Mouse (Mus musculus): Measurements from ENCODE around the gene Garnl3.

Garnl3 gene

DNA sequence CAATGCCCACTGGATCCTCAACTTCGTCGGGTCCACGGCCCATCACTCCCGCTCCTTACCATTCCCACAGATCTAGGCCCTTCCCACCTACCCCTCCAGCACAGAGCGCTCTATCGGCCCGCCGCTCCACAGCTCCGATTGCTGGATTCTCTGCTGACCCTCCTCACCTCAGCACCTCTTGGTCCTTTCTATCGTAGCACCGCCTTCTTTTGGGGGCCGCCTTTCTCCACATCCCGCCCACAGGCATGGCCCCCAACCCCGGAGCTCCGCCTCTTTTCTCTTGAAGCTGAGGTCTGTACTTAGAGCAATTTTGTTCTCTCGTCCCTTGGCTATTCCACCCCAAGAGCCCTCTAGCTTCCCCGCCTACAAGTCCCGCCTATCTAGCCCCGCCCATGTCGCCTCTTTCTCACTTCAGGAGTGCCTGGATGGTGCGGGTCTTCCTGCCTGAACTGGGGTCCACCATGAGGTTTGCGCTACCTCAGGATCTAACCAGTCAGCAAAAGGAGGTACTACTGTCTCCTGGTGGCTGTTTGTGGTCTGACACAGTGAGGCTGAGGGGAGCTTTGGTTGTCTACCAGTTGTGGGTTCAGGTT is at the start of gene Garnl3:
TSS of gene Garnl3 (minus strand) at position 155 of the 593 bp plus-strand sequence.
- no peak for DNase-seq (ENCODE audit: extremely low read depth, low read depth, low spot score)

DNA sequence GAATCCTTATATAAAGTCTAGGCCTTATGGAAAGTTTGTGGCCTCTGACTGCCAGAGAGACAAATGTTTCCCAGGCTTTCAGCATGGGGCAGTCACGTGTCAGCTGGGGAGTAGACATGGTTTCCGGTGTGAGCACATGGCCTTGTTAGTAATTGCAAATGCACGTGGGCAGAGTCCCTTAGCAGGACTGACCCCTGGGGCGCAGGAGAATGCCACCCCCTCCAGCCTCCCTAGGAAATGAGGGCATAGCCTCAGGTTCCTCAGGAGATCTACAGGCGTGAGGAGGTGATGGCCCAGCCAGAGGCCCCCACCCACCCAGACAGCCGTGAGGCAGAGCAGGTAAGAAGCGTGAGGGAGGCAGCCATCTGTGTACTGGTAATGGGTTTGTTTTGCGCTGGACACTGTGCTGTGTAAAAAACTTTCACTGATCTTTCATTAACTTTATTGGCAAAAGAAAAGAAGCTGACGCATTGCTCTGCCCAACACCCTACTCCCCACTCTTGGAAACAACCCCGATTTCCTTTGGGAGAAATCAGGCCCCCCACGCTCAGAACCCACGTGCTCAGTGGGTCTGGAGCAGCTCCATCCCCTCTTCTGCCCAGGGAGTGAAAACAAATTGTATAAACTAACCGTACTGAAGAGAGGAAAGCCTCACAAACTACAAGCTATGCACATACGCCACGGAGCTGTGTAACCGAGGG is 48.6 kb upstream of the Garnl3 start:
- no peak for DNase-seq (ENCODE audit: extremely low read depth, low read depth, low spot score)

DNA sequence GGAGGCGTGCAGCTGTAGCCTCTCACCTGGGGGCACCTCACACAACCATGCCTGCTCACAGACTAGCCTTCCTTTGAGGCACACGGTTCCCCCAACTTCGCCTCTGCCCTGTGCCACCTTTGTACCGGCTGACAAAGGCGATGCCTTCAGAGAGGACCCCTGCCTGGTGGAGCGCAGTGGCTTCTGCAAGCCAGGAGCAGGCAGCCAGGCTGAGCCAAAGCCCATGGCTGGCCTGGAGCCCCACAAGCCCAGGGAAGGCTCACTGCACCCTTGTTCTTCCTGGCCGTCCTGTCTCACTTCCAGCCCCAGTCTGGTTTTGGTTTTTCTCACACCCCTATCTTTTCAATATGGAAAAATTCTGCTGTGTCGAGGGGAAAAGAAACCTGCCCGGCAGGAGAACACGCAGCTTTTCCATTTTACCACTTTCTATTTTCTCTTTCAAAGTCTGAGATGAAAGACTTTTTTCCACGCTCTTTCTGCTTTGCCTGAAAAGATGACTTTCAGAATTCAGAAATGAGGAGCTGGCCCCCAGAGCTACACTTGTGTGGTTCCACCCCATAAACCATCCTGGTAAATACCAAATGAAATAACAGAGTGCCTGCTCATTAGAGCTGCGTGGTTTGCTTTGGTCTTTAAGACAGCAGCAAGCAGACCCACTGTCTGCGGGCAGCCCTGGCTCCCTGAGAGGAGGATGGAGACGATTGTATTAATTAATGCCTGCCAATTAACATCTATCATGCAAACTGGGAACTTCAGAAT is 47.9 kb upstream of the Garnl3 start:
- no peak for DNase-seq (ENCODE audit: extremely low read depth, low read depth, low spot score)

DNA sequence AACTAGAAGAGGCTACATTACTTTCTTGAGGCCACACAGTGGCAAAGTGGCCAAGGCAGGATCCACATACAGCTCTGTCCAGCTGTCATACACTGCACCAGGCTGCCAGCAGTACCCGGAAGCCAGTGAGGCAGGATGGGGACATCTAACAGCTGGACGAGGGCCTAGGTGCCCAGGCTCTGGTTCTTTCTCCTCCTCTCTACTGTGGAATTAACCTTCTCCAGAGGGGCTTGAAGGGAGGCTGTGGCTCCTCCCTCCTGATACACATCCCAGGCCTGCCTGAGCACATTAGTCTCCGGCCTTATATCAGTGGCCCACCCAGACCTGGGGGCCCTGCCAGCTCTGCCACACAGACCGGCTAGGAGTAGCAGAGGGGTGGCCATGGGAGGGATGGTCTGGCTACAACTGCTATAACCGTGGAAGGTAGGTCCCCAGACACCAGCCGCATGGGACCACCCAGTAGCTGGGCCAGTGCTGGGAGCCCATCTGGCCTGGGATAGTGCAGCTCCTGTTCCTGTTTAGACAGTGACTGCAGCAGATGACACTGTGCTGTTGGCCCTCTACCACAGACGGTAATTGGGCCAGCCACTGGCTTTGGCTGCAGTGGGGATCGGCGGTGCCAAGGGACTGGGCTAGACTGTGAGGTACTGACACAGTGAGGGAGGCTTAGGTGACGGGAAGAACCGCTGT is 46.9 kb upstream of the Garnl3 start:
- DNase-seq (ENCODE audit: extremely low read depth, low read depth, low spot score) = no peak

DNA sequence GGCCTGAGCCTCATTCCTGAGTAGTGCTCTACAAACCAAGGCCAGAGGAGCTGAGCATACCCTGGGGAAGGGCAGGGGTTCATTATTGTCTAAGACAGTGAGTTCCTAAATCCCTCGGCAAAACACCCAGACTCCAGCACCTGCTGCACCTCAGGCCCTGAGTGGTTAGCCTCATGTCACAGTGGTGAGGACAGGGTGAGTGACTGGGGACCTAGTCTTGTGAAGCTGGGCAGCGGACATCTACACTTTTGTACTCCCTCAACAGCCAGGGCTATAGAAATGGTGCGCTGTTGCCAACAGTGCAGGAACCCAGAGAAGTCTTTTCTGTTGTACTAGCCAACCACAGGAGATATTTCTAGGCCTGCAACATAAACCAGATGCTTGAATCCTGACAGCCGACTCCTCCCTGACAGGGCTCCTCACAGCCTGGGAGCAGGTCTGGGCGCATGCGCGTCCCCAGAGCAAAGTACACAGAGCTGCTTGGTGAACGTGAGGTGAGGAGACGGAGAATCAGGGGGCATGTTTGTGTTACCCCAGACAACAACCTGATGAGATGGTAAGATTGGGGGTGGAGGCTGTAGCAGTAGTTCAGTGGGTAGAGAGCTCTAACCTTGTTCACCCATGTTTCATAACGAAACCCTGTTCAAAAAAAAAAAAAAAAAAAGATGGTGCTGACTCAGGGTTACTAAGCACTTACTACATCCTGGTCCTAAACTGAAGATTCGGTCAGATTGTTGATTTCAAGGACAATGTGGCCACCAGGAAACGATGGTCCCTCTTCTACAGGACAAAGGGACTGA is 46.2 kb upstream of the Garnl3 start:
- no peak for DNase-seq (ENCODE audit: extremely low read depth, low read depth, low spot score)

DNA sequence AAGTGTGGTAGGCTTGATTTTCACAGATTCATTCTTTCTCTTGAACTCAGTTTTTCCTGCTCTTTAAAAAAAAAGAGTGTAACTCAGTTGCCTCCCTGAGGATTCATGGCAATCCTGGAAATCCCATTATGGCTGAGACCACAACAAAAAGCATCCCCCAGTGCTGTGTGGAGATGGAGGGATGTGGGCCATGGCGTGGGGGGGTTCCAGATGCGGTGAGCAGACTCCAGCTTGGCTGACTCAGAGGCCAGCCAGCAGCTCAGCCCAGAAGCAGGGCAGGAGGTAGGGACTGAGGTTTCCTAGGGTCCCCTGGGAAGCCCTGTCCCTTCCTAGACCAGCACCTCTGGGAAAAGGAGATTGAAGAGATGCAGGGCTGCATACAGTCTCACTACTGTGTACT is 45.5 kb upstream of the Garnl3 start:
- no peak for DNase-seq (ENCODE audit: extremely low read depth, low read depth, low spot score)

DNA sequence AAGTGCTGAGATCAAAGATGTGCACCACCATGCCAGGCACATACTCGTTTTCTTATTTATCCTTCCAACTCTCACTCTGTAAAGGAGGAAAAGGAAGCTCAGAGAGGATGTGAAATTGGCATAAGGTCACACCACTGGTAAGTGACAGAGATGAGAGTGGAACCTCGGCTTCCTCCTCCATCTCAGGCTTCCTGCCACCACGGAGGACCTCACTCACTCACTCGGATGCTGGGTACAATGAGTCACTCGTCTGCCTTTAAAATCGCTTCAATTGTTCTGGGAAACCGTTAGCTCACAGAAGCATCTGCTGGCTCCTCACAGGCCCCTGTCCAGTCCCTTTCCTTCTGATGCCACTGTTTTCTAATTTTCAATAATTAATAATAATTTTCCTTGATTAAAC is 45.1 kb upstream of the Garnl3 start:
- no peak for DNase-seq (ENCODE audit: extremely low read depth, low read depth, low spot score)

DNA sequence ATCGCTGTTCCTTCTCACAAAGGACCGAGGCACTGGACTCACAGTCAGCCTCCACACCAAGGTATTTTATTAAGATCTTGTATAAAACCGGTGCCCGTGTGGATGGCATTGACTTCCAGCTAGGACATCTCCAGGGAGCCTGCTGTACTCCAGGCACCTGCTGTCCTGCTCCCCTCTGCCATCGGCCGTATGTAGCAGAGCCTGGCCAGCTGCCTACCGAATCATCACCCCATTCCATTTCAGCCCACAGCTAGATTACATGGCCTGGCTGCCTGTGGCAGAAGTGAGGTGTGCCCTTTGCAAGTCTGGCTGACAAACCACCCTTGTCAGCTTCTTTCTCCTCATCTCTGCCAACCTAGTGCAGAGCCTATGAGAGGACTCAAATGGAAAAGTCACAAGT is 42.2 kb upstream of the Garnl3 start:
- DNase-seq (ENCODE audit: extremely low read depth, low read depth, low spot score) = no peak

DNA sequence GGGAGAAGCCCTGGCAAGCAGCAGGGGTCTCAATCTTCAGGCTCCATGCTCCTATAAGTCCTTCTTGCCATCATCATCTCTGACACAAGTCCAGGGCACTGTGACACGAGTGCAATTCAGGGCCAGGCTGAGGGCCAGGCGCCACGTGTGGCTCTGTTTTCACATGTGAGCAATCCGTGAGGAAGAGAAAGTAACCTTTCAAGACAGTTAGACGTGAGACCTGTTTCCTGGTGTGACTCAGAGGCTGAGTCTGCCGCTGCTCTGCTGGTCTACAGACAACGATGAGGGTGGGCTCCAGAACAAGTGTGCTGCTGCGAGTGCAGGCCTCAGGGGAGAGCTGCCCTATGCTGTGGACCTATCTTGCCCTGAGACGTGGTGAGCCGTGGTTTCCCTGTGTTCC is 41.7 kb upstream of the Garnl3 start:
- DNase-seq (ENCODE audit: extremely low read depth, low read depth, low spot score) = no peak

DNA sequence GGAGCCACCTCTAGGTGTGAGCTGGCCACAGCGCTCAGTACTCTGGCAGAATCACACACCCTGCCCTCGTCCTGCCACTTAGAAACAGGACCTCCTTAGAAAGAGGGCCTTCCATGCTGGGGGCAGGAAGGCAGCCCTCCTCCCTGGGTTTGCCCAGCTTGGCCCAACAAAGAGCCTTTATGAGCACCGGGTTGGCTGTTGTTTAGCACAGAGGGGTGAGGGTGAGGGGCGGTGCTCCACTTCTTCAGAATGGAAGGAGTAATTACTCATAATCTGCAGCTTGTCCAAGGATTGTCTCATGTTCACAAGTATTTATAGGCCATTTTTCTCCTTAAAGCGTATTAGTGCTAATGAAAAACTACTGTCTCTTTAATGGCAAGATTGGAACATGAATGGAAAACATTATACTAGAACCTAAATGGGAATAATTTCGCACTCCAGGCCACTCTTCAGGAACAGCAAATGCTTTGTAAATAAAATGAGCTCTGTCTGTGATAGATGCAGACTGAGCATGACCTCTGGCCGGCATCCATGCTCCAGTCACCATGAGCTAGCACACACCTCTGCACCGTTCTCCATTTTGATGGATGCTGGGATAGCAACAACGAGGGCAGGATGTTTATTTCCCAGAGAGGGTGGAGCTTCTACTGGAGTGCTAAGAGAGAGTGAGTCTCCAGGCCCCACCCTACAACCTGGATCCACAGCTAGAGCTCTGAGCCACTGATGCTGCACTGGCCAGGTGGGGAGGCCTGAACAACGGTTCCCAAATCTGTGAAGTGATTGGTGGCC is 39.5 kb upstream of the Garnl3 start:
- DNase-seq (ENCODE audit: extremely low read depth, low read depth, low spot score) = no peak

DNA sequence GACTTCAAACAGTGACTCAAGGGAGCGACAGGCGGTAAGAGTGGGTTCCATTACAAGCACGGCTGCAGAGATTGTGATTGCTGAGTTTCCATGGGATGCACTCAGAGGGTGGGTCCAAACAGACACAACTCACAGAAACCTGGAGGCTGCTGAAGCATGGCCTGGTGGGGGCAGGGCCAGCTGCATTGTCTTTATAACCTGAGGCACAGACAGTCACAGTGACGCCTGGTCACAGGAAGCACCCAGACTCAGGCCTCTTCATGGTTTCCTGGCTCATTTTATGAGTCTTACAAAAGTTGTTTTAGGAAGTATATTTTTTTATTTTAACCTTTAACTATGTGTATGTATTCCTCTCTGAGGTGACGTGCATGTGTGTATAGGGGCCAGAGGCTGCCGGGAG is 38.0 kb upstream of the Garnl3 start:
- no peak for DNase-seq (ENCODE audit: extremely low read depth, low read depth, low spot score)

DNA sequence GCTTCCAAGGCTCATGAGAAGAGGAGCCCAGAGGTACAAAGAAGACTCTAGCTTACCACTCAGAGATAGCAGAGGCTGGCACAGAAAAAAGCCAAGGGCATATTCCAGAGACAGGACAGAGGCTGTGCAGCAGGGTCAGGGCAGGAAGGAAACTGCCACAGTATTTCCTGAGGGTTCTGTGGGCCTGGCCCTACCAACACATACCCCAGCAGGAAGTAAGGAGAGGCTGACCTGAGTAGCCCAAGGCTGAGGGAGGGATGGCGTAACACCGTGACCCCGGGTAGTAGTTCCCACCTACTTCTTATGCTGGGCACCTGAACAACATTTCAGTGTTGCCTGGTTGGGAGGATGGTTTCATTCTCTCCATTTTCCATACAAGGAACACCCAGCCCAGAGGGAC is 35.6 kb upstream of the Garnl3 start:
- DNase-seq (ENCODE audit: extremely low read depth, low read depth, low spot score) = no peak

DNA sequence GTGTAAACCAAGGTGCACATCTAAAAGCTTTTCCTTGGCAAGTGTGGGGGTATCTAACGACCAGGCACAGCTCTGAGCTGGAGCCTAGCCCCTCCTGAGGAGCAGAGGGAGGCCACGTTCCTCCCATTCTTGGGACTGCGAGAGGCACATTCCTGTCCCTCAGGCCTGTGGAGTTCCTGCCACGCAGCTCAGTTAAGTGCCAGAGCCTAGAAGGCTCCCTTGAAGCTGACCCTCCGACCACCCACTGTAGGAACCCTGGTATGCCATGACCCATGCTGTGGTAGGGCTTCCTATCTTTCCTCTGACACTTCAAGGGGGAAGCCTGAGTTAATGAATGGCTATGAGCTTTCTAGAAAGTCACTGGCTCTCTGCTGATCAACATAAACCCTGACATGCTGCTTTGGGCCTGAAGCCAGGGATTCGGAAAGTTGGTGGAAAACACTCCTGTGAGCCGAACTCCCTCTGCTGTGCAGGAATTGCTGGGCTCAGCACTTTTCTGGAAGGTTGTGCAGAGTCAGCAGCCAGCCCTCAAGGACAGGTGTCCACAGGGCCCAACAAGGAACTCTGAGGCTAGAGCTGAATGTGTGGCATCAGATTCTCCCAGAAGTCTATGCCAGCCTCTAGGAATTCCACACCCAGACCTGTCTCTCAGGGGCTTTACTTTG is 34.4 kb upstream of the Garnl3 start:
- DNase-seq (ENCODE audit: extremely low read depth, low read depth, low spot score) = no peak

DNA sequence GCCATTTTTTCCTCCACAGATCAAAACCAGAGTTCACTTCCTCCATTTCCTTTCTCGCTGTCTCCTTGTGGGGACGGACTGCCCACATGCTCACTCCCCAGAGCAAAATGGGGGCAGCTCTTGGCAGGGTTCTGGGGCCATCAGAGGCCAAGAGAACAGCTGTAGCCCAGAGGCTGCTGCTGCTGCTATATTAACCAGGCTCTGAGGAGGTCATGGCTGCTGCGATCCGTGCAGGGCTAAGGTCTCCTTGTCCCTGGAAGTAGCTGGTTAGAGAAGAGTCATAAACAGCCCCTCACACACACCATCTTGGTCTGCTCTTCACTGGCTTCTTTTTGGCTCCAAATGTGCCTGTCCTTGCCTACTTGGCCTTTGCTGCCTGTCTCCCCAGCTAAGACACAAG is 33.8 kb upstream of the Garnl3 start:
- DNase-seq (ENCODE audit: extremely low read depth, low read depth, low spot score) = no peak

DNA sequence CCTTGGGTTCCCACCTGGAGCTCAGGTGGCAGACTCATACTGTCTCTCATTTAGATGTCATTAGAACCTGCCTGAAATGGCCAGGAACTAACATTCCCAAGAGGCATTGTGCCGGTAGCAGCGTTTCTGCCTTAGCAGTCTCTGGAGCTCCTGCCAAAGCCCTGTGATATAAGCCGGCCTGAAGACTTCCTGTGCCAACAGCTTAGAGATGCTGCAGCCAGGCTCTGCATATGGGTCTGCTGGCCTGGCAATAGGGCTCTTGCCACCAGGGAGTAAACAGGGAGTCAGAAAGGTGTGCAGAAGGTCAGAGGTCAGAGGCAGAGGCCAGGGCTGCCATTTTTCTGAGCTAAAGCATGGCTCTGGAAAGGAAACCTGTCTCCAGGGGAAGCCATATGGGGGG is 33.2 kb upstream of the Garnl3 start:
- DNase-seq (ENCODE audit: extremely low read depth, low read depth, low spot score) = no peak

DNA sequence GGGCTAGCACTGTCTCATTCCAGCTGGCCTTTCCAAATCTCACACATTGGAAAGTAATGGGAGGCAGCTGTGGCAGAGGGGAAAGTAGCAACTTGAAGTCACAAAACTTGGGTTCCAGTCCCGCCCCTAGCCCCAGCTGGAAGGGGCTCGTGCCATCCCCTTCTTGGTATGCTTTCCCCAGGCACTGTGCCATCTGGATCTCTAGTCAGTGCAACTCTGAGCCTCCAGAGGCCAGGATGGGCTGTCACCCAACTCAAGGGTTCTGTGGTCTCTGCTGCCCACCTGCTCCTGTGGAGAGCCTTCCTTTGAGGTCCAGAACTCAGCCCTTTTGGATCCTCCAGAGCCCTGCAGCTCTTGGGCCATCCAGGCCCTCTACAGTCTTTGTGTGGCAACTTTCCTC is 30.7 kb upstream of the Garnl3 start:
- DNase-seq (ENCODE audit: extremely low read depth, low read depth, low spot score) = no peak

DNA sequence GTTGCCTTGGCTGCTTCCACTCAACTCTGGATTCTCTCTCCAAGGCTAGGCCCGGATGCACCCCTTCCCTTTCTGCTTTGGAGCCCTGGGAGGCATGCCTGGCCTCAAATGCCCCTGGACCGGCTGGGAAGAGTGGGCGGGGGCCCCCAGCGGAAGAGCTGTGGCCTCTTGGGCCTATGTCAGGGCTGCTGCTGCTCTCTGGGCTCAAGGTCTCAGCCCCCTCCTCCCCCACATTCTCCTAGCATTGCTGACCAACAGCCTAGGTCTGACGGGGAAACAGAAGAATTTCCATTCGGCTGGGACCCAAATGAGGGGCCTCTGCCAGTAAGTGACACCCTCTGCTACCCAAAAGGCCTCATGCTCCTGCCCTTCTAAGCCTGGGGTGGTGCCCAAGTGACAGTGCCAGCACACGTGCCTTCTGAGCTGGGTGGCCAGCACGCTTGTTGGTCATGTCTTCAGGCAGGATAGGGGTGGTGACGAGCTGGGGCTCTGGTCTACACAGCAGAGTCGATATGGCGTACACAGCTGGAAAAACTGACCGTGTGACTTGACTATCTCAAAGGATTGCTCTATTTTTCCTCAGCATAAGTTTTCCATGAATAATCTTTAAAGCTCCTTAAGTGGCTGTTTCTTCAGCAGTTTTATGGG is 29.0 kb upstream of the Garnl3 start:
- no peak for DNase-seq (ENCODE audit: extremely low read depth, low read depth, low spot score)

DNA sequence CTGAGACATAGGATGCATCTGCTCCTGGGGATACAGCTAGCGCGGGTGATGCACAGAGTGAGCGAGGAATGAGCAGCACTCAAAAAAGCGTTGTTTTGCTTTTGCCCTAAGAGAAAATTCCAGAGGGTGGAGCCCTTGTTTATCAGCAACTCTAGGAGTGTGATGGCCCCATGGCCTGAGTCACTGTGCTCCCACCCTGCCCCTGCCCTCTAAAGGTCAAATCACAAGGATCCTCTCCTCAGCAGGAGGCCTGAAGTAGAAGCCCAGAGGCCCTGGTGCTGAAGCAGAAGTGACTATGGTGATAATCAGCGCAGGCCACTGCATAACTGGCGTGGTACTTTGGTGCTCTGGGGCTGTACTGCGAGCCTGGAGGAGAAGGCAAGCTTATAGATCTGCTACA is 28.1 kb upstream of the Garnl3 start:
- no peak for DNase-seq (ENCODE audit: extremely low read depth, low read depth, low spot score)

DNA sequence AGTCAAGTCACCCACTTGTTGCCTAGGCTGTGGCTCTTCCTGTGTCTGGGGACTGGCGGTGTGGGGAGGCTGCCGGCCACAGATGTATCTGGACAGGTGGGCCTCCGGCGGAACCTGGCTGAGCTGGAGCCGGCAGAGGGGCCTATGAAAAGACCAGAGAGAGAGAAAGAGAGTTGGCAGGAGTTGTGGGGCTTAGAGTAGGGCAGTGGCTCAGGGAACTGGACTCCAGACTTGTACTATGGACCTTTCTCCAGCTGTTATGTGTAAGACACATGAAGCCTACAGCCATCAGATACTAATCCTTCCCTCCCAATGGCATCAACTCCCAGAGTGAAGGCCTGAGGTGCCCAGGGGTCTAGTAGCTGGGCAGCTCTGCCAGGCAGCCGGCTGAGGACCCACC is 27.4 kb upstream of the Garnl3 start:
- no peak for DNase-seq (ENCODE audit: extremely low read depth, low read depth, low spot score)
